Mouse (Mus musculus) lung, embryonic 16.5 days (tissue): ENCODE results near the gene Gsx2. TPM values are rescaled to one million over a fixed set of nuclear protein-coding genes. Genes with fewer than 3 reads are reported as not detected.

Experiments used
- polyA plus RNA-seq: library from polyadenylated mRNA; unstranded; fragments of >200 nt; fragmentation: Nextera tagmentation; extraction: Ambion mirVana; gene quantifications from 2 replicates; pipeline ENCODE4 v1.2.1, GENCODE M21; 2015

The Gsx2 gene
- polyA plus RNA-seq, 1 experiment from 2014 or later, result not detected

Other genes starting within 250 kb of the Gsx2 start
- 24.9 and 30.5 TPM in 2 replicates for gene Chic2, start 30.8 kb upstream of the Gsx2 start, polyA plus RNA-seq
- 53.3 and 53.6 TPM in 2 replicates for gene Pdgfra, start 76.7 kb downstream of the Gsx2 start, polyA plus RNA-seq